Mouse (Mus musculus) midbrain, embryonic 16.5 days (tissue): ENCODE measurements around the gene Adamts5. TPM values are rescaled to one million over a fixed set of nuclear protein-coding genes. Genes with fewer than 3 reads are reported as not detected.

Experiments
- polyA plus RNA-seq: library from polyadenylated mRNA; unstranded; fragments of >200 nt; fragmentation: Nextera tagmentation; extraction: Ambion mirVana; gene quantifications from 2 replicates; pipeline ENCODE4 v1.2.1, GENCODE M21; 2015

The Adamts5 gene
- polyA plus RNA-seq, 1 experiment from 2014 or later, result 2.4 TPM

Other genes starting within 250 kb of the Adamts5 start
- 6.1 and 7.5 TPM in 2 replicates for gene Adamts1, start 98.7 kb downstream of the Adamts5 start, polyA plus RNA-seq